Mouse (Mus musculus) T-helper 2 cell (primary cell): Measurements from ENCODE around the gene Klk1b4.

ENCODE experiments used
- in situ Hi-C: fragments of 300-600 bp; cut with MboI, MseI; formaldehyde crosslinking; loops from one replicate; pipeline ENCODE4 v1.15.1; 2025; ENCODE audit warnings: high pct_unique_total_duplicates

Klk1b4 gene

DNA sequence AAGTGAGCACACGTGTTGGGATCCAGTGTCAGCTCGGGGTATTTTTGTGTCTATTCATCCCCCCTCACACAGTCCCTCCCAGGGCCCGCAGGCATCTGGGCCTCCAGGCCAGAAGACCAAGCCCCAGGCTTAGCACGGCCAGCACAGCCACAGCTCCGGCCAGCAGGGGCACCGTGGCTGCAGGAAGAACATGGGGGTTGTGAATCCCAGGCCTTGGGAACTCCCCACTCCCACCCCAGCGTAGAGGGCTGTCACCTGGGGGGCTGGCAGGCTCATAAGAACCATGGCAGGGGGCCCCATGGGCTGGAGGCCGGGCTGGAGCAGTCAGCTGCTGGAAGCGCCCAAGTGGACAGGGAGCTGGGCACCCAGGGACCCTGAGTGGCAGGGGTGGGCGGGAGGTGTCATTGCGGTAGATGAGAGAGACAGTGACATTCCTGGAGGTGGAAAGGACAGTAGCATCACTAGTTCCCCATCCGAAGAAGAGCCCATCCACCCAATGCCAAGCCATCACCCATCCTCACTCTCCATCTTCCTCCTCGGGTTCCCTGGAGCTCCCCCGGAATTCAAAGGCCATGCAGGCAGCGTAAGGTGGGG lies 45.9 kb downstream of the Klk1b4 start:
- in situ Hi-C loops: no loop called here

DNA sequence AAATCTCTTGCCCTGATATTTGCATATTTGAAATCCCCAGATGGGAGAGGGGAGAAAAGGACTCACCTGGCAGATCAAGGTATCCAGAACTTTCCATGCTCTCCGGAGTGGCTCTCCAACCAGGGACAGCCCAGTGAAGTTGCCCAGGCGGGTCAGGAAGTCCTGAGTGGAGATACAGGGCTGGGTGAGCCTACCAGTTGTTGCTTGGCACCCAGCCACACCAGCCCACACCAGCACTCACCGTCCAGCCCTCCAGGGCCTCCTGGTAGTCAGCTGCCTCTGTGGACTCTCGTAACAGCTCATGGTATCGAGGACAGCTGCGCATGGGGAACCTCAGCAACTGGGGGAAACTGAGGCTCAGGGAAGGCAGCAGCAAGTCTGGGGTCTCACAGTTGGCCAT lies 47.7 kb downstream of the Klk1b4 start:
- in situ Hi-C loops: no loop called here

DNA sequence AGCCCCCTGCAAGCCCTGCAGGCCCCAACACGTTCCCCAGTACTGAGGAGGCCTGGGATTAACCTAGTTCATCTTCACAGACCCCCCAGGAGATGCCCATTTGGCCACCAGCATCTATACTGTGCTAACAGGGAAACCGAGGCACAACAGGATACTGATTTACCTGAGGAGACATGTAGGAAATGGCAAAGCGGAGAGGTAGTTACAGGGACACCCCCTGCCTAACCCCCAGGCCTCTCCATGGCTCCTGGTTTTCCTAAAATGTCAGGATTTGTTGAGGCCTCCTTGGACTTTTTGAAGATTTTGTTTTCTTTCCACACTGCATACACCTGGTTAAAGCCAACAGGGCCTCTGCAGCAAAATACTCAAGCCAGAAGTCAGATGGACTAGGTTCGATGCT lies 50.0 kb downstream of the Klk1b4 start, which contains the start of gene Acp4:
Acp4 (minus strand) TSS at position 101 of the 400 bp plus-strand sequence.
- in situ Hi-C loops: no loop called here

DNA sequence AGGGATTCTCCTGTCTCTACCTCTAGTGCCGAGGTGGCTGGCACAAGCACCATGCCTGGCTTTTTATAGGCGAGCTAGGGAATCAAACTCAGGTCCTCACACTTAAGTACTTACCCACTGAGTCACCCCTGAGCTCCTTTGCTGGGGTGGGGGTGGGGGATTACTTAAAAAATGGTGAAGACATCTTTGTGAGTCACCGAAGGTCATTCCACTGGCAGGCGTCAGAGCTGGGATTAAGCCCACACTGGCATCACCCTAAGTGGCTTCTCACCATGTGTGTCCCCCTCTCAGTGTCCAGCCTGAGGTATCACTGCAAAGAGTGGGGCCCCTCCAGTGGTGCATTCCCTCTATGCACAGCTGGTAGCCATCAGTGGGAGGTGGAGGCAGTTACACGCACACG lies 53.2 kb downstream of the Klk1b4 start:
- in situ Hi-C loops: loop anchor here (5.0 kb wide), 2 partner anchors 47 to 207 kb away; partner anchors contain the start of genes Aspdh, Clec11a and Josd2

DNA sequence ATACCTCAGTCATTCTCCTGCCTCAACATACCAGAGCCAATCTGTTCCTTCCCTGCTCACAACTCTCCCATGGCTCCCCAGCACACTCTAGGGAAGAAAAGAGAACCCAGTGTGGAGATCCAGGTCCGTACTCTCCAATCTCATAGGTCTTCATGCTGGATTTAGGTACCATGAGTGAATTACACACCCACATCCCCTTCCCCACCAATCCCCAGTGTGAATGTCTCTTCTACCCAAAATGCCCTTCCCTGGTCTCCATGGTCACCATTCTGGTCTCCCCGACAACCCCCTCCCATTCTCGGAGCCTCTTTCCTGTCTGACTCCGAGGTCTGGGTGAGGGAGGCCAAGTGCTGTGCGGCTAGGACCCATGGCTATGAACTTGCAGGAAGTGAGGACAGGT lies 53.9 kb downstream of the Klk1b4 start, which contains the start of gene Gm15517:
Gm15517 (plus strand) TSS at position 301 of the 400 bp plus-strand sequence.
- in situ Hi-C loops: loop anchor here (5.0 kb wide), 2 partner anchors 46 to 206 kb away; partner anchors contain the start of genes Aspdh, Clec11a and Josd2
